Mouse (Mus musculus) embryonic fibroblast, embryonic 13.5 days (primary cell): ENCODE data around the gene Fbxo4.

Experiments used
- CTCF ChIP-seq: IDR thresholded peaks from 2 replicates; pipeline ENCODE4 v1.5.1; 2011; ENCODE audit warnings: mild to moderate bottlenecking, control low read depth, low read length, moderate library complexity, borderline replicate concordance; ENCODE audit not compliant: insufficient read depth
- POLR2A ChIP-seq: IDR thresholded peaks from 2 replicates; pipeline ENCODE4 v1.6.1; 2011; ENCODE audit warnings: low read depth, mild to moderate bottlenecking, control low read depth, low read length, moderate library complexity

GRCm38 (mm10) chr15:4028960-4029359 lies 49.6 kb upstream of the Fbxo4 start:
- TF ChIP-seq CTCF (no peak), POLR2A (no peak)
